Mouse (Mus musculus) forebrain, embryonic 11.5 days (tissue): Measurements from ENCODE around the gene Thsd4. TPM values are rescaled to one million over a fixed set of nuclear protein-coding genes. Genes with fewer than 3 reads are reported as not detected.
A peak's percentile ranks its signal among the peaks of the same experiment; 100 is the strongest.

Experiments used
- ATAC-seq: fragments of 200-750 bp; cut with Nextera tagmentation; replicated peaks from 2 replicates; pipeline ENCODE4 v1.8.0; 2017; ENCODE audit warnings: moderate TSS enrichment; ENCODE audit not compliant: low FRiP score
- DNase-seq: peaks from one replicate; pipeline ENCODE4 v3.0.0-alpha.2; 2017; ENCODE audit warnings: low spot score
- H3K27ac ChIP-seq: fragments of 300-500 bp; sonication (generic); 2 replicates; pipeline ENCODE4 v1.5.1; 2014; ENCODE audit warnings: low read depth, low read length
- H3K27me3 ChIP-seq: fragments of 300-500 bp; sonication (generic); 2 replicates; pipeline ENCODE4 v1.6.1; 2014; ENCODE audit warnings: mild to moderate bottlenecking, low read length, mixed read lengths; ENCODE audit not compliant: control insufficient read depth, insufficient read depth
- H3K36me3 ChIP-seq: fragments of 300-500 bp; sonication (generic); 2 replicates; pipeline ENCODE4 v1.6.1; 2014; ENCODE audit warnings: mild to moderate bottlenecking, low read length, moderate library complexity, mixed read lengths; ENCODE audit not compliant: control insufficient read depth, insufficient read depth
- H3K4me1 ChIP-seq: fragments of 300-500 bp; sonication (generic); replicated peaks from 2 replicates; pipeline ENCODE4 v1.6.1; 2014; ENCODE audit warnings: low read length, mixed read lengths; ENCODE audit not compliant: control insufficient read depth, insufficient read depth
- H3K4me2 ChIP-seq: fragments of 300-500 bp; sonication (generic); 2 replicates; pipeline ENCODE4 v1.6.1; 2014; ENCODE audit warnings: low read depth, mild to moderate bottlenecking, low read length, moderate library complexity, mixed read lengths; ENCODE audit not compliant: severe bottlenecking
- H3K4me3 ChIP-seq: fragments of 300-500 bp; sonication (generic); 2 replicates; pipeline ENCODE4 v1.5.1; 2014; ENCODE audit warnings: low read depth, low read length
- H3K9ac ChIP-seq: fragments of 300-500 bp; sonication (generic); 2 replicates; pipeline ENCODE4 v1.6.1; 2014; ENCODE audit warnings: low read length
- H3K9me3 ChIP-seq: fragments of 300-500 bp; sonication (generic); 2 replicates; pipeline ENCODE4 v1.6.1; 2016; ENCODE audit warnings: low read length, mixed read lengths; ENCODE audit not compliant: control insufficient read depth
- WGBS: fragments of 180-500 bp; shearing (Covaris S2); extraction: QIAGEN DNeasy Blood & Tissue Kit; methylation state at CpG from one replicate; pipeline ENCODE4 v1.1.7; 2014; 5-methylcytosine and 5-hydroxymethylcytosine counted together
- polyA plus RNA-seq: library from polyadenylated mRNA; unstranded; fragments of >200 nt; fragmentation: Nextera tagmentation; extraction: Ambion mirVana; gene quantifications from 2 replicates; pipeline ENCODE4 v1.2.1, GENCODE M21; 2014

Thsd4 gene
- polyA plus RNA-seq, 1 experiment from 2014 or later = 4.6 TPM

DNA sequence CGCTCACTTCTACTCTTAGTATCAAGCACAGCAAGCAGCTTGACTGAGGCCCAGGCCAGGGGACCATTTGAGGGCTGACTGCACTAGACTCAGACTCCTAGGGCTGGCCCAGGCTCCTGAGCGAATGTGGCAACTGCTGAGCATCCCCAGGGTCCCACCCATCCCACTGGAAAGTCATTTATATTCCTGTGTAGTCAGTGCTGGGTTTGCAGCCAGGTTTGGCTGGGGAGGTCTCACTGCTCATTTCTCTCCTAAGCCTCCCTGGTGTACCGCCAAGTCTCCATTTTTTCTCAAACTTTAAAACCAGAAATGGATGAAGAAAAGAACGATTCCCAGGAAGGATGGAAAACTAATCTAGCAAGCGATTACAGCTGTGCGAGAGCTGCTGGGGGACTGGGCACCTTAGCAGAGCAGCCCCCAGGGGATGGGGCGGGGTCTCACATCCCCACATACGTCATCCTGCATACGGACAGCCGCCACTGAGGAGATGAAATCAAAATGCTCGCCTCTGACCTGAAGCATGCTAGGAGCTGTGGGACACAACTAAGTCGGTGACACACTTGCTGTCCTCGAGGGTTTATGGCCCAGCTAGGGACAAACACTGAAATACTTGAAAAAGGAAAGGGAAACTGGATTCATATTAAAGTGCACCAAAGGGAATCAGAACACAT is 67.3 kb downstream of the Thsd4 start:
- Histone ChIP-seq H3K27ac (no peak overlapping the region), H3K4me3 (no peak overlapping the region), H3K9me3 (no peaks in the 10 kb centered on the region), H3K4me2 (no peak overlapping the region), H3K9ac (no peak overlapping the region), H3K36me3 (no peaks in the 10 kb centered on the region), H3K4me1 (peaks cover 4% of the 10 kb centered on the region), H3K27me3 (no peaks in the 10 kb centered on the region)
- ATAC-seq (no peak), DNase-seq (no peak)
- WGBS = 86% methylated on average over 13 of the region's 13 CpGs

DNA sequence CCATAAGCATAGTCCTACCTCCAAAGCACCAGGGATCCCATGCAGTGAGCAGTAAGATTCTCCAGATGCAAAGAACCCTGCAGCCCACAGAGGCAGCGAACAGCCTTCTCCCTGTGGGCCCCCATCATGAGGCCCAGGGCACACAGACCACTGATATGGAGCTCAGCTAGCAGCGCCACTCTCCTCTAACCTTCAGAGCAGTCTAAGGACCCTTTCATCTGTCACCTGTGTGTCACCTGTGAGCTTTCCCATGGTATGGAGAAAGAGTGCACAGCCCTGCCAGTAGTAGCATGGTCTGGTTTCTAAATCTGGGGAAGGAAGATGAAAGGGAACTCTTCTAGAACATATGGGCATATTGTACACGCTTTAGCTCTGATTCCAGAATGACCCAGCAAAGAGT is 72.3 kb downstream of the Thsd4 start:
- H3K9ac ChIP-seq = no peak overlapping the region
- H3K27me3 ChIP-seq = no peaks in the 10 kb centered on the region
- no peak overlapping the region for H3K4me2 ChIP-seq
- ATAC-seq = no peak
- no peak for DNase-seq
- no peak overlapping the region for H3K4me3 ChIP-seq
- WGBS = 90% methylated on average over 3 of the region's 3 CpGs
- no peaks in the 10 kb centered on the region for H3K9me3 ChIP-seq
- H3K4me1 ChIP-seq = no peaks in the 10 kb centered on the region
- H3K27ac ChIP-seq = no peak overlapping the region
- H3K36me3 ChIP-seq = no peaks in the 10 kb centered on the region

DNA sequence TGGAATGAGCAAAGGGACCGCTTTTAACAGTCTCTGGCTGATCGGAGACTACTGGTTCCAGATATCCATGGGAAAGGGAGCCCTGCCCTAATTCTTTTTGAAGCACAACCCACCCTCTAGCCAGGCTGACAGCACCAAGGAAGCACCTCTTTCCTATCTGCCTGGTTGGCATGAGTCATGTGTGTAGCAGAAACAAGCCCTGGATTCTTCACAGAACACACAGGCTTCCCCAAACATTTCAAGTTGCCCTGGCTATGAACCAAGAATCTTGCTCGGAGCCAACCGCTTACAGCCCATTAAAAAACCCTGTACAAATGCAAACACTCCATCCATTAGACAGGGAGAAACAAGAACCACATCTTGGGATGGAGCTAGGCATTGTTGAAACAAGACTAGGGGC is 76.0 kb downstream of the Thsd4 start:
- Histone ChIP-seq H3K4me3 (no peak overlapping the region), H3K4me2 (no peak overlapping the region), H3K9me3 (no peaks in the 10 kb centered on the region), H3K36me3 (no peaks in the 10 kb centered on the region), H3K4me1 (no peaks in the 10 kb centered on the region), H3K9ac (no peak overlapping the region), H3K27me3 (no peaks in the 10 kb centered on the region), H3K27ac (no peak overlapping the region)
- ATAC-seq (no peak), DNase-seq (no peak)
- 94% methylated on average over 4 of the region's 4 CpGs for WGBS

DNA sequence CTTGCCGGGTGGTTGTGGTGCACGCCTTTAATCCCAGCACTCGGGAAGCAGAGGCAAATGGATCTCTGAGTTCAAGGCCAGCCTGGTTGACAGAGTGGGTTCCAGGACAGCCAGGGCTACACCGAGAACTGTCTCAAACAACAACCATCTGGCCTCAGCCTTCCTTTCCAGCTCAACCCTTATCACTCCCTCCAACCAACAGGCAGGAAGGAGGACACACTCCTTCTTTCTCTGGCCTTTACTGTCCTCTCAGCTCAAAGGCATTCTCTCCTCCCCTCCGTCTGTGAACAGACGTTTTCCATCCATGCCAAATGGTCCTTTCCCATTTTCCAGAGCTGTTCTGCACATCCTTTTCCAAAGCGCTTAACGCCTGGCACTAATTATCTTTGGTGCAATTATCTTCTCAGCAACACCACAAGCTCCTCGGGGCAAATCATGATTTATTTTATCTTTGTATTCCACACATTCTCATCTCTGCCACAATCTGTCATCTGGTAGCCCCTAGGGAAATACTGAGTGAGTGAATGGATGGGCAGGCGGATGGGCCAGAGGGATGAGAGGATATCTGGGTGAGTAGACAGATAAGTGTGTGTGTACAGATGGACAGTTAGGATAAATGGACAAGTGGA is 80.5 kb downstream of the Thsd4 start:
- no peak overlapping the region for H3K9ac ChIP-seq
- H3K9me3 ChIP-seq = no peaks in the 10 kb centered on the region
- no peak overlapping the region for H3K27ac ChIP-seq
- H3K4me1 ChIP-seq = no peaks in the 10 kb centered on the region
- DNase-seq (no peak), ATAC-seq (no peak)
- 84% methylated on average over 10 of the region's 10 CpGs for WGBS
- no peak overlapping the region for H3K4me3 ChIP-seq
- no peaks in the 10 kb centered on the region for H3K36me3 ChIP-seq
- no peak overlapping the region for H3K4me2 ChIP-seq
- no peaks in the 10 kb centered on the region for H3K27me3 ChIP-seq

DNA sequence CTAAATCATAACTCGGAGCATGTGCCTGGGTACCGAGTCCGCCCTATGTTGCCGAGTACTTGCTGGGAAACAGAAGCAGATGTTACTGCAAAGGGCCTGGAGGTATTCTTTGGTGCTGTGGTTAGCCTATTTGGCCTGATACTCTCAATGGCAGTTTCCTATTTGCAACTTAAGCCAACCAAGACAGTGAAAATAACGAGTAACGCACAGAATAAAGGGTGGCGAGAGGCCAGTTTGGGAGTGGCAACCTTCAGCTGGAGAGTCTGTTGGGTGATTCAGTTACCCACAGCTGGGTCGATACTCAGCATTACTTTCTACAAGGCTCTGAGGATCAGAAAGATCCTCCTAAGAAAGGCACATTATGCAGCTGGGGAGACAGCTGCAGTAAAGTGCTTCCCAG is 81.3 kb downstream of the Thsd4 start:
- ATAC-seq (no peak), DNase-seq (no peak)
- Histone ChIP-seq H3K27me3 (no peaks in the 10 kb centered on the region), H3K4me3 (no peak overlapping the region), H3K9me3 (no peaks in the 10 kb centered on the region), H3K4me1 (no peaks in the 10 kb centered on the region), H3K4me2 (no peak overlapping the region), H3K27ac (no peak overlapping the region), H3K9ac (no peak overlapping the region), H3K36me3 (no peaks in the 10 kb centered on the region)
- 87% methylated on average over 8 of the region's 8 CpGs for WGBS

DNA sequence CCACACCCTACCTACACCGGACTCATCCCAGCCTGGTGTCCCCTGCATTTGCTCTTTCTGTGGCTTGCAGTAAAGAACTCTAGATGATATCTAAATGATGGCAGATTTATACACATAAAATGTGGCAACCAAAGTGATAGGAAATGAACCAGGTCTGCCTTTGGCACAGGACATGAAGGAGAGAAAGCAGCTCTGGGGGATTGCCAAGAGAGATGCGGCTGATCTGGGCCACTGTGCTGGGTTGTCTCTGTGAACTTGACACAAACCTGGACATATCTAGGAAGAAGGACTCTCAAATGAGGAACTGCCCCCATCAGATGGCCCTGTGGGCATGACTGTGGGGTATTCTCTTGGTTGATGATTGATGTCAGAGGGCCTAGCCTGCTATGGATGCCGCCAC is 85.6 kb downstream of the Thsd4 start:
- H3K36me3 ChIP-seq = no peaks in the 10 kb centered on the region
- DNase-seq (no peak), ATAC-seq (no peak)
- H3K9ac ChIP-seq = no peak overlapping the region
- no peaks in the 10 kb centered on the region for H3K27me3 ChIP-seq
- H3K4me1 ChIP-seq = no peaks in the 10 kb centered on the region
- no peak overlapping the region for H3K4me2 ChIP-seq
- H3K27ac ChIP-seq = no peak overlapping the region
- H3K9me3 ChIP-seq = no peaks in the 10 kb centered on the region
- no peak overlapping the region for H3K4me3 ChIP-seq
- 96% methylated on average over 3 of the region's 3 CpGs for WGBS

DNA sequence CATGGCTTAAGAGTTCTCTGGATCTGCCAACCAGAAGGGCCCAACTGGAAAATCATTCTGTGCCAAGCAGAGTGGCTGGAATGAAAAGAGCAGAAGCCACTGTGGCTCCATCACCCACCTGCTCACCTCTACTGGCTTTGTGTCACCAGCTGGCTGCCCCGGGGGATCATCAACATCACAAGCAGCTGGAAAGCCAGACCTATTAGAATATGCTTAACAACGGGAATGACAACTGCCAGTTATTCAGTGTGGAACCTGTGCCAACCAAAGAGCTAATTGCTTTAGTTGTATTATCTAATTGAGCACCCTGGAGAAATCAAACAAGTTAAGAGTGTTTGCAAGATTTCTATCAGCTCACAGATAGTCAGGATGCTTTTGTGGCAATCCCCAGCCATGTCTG is 87.8 kb downstream of the Thsd4 start:
- no peak for ATAC-seq
- no peak overlapping the region for H3K9ac ChIP-seq
- peaks cover 9% of the 10 kb centered on the region; the same call in 1 of the 2 replicates for H3K4me1 ChIP-seq
- WGBS = 56% methylated on average over 2 of the region's 2 CpGs
- no peak overlapping the region for H3K4me2 ChIP-seq
- no peaks in the 10 kb centered on the region for H3K27me3 ChIP-seq
- H3K4me3 ChIP-seq = no peak overlapping the region
- no peaks in the 10 kb centered on the region for H3K36me3 ChIP-seq
- no peak for DNase-seq
- no peak overlapping the region for H3K27ac ChIP-seq
- H3K9me3 ChIP-seq = no peaks in the 10 kb centered on the region

DNA sequence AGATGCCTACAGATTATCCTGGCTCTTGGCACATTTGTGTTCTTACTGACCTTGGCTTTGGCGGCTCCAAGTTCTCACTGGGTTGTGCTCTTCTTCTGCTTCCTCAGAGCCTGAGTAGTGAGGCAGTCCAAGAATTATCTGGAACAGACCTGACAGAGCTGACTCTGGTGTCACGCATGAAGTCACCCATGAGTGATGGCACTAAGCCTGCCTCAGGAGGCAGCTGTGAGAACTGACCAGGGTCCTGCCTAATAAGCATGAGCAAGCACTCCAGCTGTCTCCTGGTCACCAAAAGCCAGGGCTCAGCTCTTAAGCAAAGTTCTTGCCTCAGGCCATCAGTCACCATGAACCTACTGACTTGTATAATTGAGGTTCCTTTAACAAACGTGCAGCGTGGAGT is 89.9 kb downstream of the Thsd4 start:
- Histone ChIP-seq H3K36me3 (no peaks in the 10 kb centered on the region), H3K27ac (no peak overlapping the region), H3K4me3 (no peak overlapping the region), H3K4me2 (no peak overlapping the region), H3K27me3 (no peaks in the 10 kb centered on the region), H3K9me3 (no peaks in the 10 kb centered on the region), H3K4me1 (peaks cover 9% of the 10 kb centered on the region; the same call in 1 of the 2 replicates), H3K9ac (no peak overlapping the region)
- DNase-seq (no peak), ATAC-seq (no peak)
- WGBS = 87% methylated on average over 4 of the region's 4 CpGs

DNA sequence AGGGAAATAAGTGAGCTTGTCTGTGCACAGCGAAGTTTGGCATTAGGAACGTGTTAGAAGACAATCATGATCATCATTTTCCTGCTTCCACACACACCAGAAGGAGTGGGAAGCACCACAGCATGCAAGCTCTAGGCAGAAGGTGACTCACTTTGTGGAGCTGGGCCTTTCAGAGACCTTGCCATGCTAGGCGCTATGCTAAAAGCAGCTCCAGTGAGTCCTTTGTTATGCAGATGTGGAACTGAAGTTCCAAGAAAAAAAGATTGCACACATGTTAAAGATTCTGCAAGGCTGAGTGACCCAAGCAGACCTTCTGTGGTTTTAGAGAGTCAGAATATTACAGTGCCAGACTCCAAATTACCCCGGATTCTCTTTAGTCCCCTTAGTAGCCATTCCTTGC is 91.8 kb downstream of the Thsd4 start:
- no peak for ATAC-seq

More for the DNA sequence above, 91.8 kb downstream of the Thsd4 start:
- 63% methylated on average over 4 of the region's 4 CpGs for WGBS
- Histone ChIP-seq H3K4me3 (no peak overlapping the region), H3K27me3 (no peaks in the 10 kb centered on the region), H3K4me1 (peaks cover 9% of the 10 kb centered on the region; the same call in 1 of the 2 replicates), H3K4me2 (no peak overlapping the region), H3K9ac (no peak overlapping the region), H3K27ac (0 out of 2 replicates have a peak overlapping the region, but pooled peaks have one; percentile 12), H3K36me3 (no peaks in the 10 kb centered on the region), H3K9me3 (no peaks in the 10 kb centered on the region)
- DNase-seq = no peak
